In the genomic region with DNA sequence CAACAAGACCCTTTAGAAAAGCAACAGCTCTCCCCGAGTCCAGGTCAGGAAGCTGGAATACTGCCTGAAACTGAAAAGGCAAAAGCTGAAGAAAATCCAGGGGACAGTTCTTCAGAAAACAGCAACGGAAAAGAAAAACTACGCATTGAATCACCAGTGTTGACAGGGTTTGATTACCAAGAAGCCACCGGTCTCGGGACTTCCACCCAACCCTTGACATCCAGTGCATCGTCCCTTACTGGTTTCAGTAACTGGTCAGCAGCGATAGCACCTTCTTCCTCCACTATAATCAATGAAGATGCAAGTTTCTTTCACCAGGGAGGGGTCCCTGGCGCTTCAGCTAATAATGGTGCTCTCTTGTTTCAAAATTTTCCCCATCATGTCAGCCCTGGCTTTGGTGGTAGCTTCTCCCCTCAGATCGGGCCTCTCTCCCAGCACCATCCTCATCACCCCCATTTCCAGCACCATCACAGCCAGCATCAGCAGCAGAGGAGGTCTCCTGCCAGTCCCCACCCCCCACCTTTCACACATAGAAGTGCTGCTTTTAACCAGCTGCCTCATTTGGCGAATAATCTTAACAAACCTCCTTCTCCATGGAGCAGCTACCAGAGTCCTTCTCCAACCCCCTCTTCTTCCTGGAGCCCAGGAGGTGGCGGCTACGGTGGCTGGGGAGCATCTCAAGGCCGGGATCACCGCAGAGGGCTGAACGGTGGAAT, we compare ENCODE assay signal across 8 mouse cellular contexts. TPM values are rescaled to one million over a fixed set of nuclear protein-coding genes. Genes with fewer than 3 reads are reported as not detected.
DNase-seq lines count a peak whose midpoint lies in the region; ATAC-seq lines count a peak whose summit lies in the region.

No protein-coding gene starts in this region.

- no peak overlapping the region for H3K27ac ChIP-seq in embryonic facial prominence, embryonic 14.5 days (replicated peaks; ENCODE audit: low read depth, low read length)

- intact Hi-C loops in heart, postnatal 14 days (cut with DNase I), result loop anchor here (2.0 to 5.0 kb wide), 3 partner anchors 35 to 200 kb away; no protein-coding TSS in a partner anchor

- H3K9ac ChIP-seq in embryonic facial prominence, embryonic 14.5 days (ENCODE audit: low read depth, low read length), result peak overlapping the region; percentile 46

- H3K36me3 ChIP-seq in embryonic facial prominence, embryonic 14.5 days (ENCODE audit: control insufficient read depth, insufficient read depth, low read length), result no peaks in the 10 kb centered on the region

- H3K27me3 ChIP-seq in embryonic facial prominence, embryonic 14.5 days (replicated peaks; ENCODE audit: control insufficient read depth, insufficient read depth, low read length), result no peaks in the 10 kb centered on the region

- peak overlapping the region; percentile 78 for H3K4me2 ChIP-seq in embryonic facial prominence, embryonic 14.5 days (ENCODE audit: low read depth, low read length)

- peaks cover 27% of the 10 kb centered on the region for H3K4me1 ChIP-seq in embryonic facial prominence, embryonic 14.5 days (ENCODE audit: control insufficient read depth, insufficient read depth, low read length)

- WGBS in embryonic facial prominence, embryonic 14.5 days, result 48% methylated on average over 15 of the region's 15 CpGs

- ATAC-seq in cerebellum, adult (ENCODE audit: insufficient number of reproducible peaks, low FRiP score, low TSS enrichment), result no peak
- no peak for ATAC-seq in embryonic facial prominence, embryonic 14.5 days (ENCODE audit: low read depth)
- no peak for ATAC-seq in megakaryocyte progenitor cell, adult 5-6 weeks (replicated peaks; ENCODE audit: poor library complexity)

- no peaks in the 10 kb centered on the region for H3K9me3 ChIP-seq in embryonic facial prominence, embryonic 14.5 days (ENCODE audit: control insufficient read depth, low read length)

- DNase-seq in cerebellum, adult 11 months, result peak; percentile 35
- peak; percentile 36 for DNase-seq in adipocyte (ENCODE audit: low spot score)
- no peak for DNase-seq in embryonic facial prominence, embryonic 14.5 days (ENCODE audit: low spot score)
- peak; percentile 15 to 28 for DNase-seq in heart, postnatal 14 days
- peak; percentile 50 for DNase-seq in layer of hippocampus, adult 9-11 months
- peak; percentile 7 for DNase-seq in lung, postnatal 14 days

- H3K4me3 ChIP-seq in embryonic facial prominence, embryonic 14.5 days (ENCODE audit: low read depth, low read length), result peak overlapping the region; percentile 36

RNA-seq across cellular contexts. Expression of a gene that starts 0.7 kb away (rescaled TPM):
- 6.7 and 8.4 TPM in 2 replicates for polyA plus RNA-seq in embryonic facial prominence, embryonic 14.5 days (2014; fragmentation: Nextera tagmentation; extraction: Ambion mirVana)
- total RNA-seq in heart, postnatal 14 days (2021), result 10 to 100 TPM; 82.8 to 94.9 TPM
- total RNA-seq in megakaryocyte progenitor cell, adult 5-6 weeks (2015), result 9.4 and 15.3 TPM in 2 replicates
- 7.7 and 8.3 TPM in 2 replicates for total RNA-seq in megakaryocyte progenitor cell, adult 5-6 weeks (2017)

Comparison
In these comparisons a context has a peak if more than half of its experiments do, and no peak if none do; other contexts are left out.
1. RNA of a gene that starts 0.7 kb away (total RNA-seq): 82.8 to 94.9 TPM in heart, postnatal 14 days; 7.7 to 15.3 TPM in megakaryocyte progenitor cell, adult 5-6 weeks; every median in the first group is over 4 times any median in the second.